Mouse (Mus musculus): ENCODE measurements around the gene Gtpbp3.

GRCm38 (mm10) chr8:71470913-71471255 lies 17.0 kb upstream of the Gtpbp3 start:
- no peak for TF ChIP-seq CTCF (IDR thresholded peaks at IDR 0.05; ENCODE audit: borderline replicate concordance, insufficient read depth, low read length)
- no peak for TF ChIP-seq POLR2A (IDR thresholded peaks at IDR 0.05; ENCODE audit: low read depth, low read length)
